Mouse (Mus musculus) ES-E14 (cell line): ENCODE data around the gene Psg19.
"Not testable (repeated sequence)": the region's sequence is repeated elsewhere in the genome, so short reads cannot be mapped to it uniquely, and the experiment has no call there.

ENCODE experiments used
- CHD2 ChIP-seq: IDR thresholded peaks from 2 replicates; pipeline ENCODE4 v1.6.1; 2014; ENCODE audit warnings: mild to moderate bottlenecking, low read depth, low read length, inconsistent platforms
- HCFC1 ChIP-seq: IDR thresholded peaks from 2 replicates; pipeline ENCODE4 v1.6.1; 2012; ENCODE audit warnings: low read length, inconsistent platforms, borderline replicate concordance; ENCODE audit not compliant: insufficient read depth
- ZC3H11A ChIP-seq: IDR thresholded peaks from 2 replicates; pipeline ENCODE4 v1.6.1; 2012; ENCODE audit warnings: low read depth, mild to moderate bottlenecking, inconsistent platforms, low read length, borderline replicate concordance
- ZNF384 ChIP-seq: IDR thresholded peaks from 2 replicates; pipeline ENCODE4 v1.6.1; 2012; ENCODE audit warnings: low read depth, low read length, inconsistent platforms

DNA sequence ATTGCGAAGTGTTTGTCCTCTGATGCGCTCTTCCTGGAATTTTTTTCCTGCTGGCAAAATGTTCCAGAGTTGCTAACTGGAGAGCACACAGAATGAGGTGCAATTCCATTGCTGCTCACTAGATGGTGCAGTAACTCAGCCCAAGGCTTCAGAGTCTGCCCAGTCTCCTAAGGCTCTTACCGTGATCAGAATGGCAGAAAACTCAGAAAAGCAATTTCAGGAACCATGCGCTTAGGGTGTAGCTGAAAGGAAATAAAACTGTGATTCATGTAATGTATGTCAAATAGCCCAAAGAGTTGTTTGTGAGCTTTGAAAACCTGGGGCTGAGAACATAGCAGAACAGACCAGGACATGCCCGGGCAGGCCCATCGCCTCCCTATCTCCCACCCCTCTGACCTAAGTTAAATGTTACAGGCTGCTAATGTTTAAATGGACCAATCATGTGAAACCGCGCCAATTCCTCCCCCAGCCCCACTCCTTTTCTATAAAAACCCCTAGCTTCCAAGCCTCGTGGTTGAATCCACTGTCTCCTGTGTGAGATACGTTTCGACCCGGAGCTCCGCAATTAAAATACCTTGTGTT lies 48.3 kb downstream of the Psg19 start:
- TF ChIP-seq ZC3H11A, HCFC1, CHD2, ZNF384: not testable (repeated sequence)
